Mouse (Mus musculus) kidney, embryonic 14.5 days (tissue): Measurements from ENCODE around the gene Ank3. TPM values are rescaled to one million over a fixed set of nuclear protein-coding genes. Genes with fewer than 3 reads are reported as not detected.

ENCODE experiments used
- ATAC-seq: fragments of 200-750 bp; cut with Nextera tagmentation; 2 replicates; pipeline ENCODE4 v1.8.0; 2017; ENCODE audit warnings: moderate number of reproducible peaks, mild to moderate bottlenecking, moderate TSS enrichment, moderate library complexity; ENCODE audit not compliant: low FRiP score, low TSS enrichment
- H3K27ac ChIP-seq: fragments of 300-500 bp; sonication (generic); 2 replicates; pipeline ENCODE4 v1.5.1; 2014; ENCODE audit warnings: low read depth, mild to moderate bottlenecking, low read length, moderate library complexity, mixed read lengths
- H3K27me3 ChIP-seq: fragments of 300-500 bp; sonication (generic); 2 replicates; pipeline ENCODE4 v1.6.1; 2014; ENCODE audit warnings: mild to moderate bottlenecking, low read length; ENCODE audit not compliant: control insufficient read depth, insufficient read depth
- H3K36me3 ChIP-seq: fragments of 300-500 bp; sonication (generic); 2 replicates; pipeline ENCODE4 v1.6.1; 2014; ENCODE audit warnings: low read length, mixed read lengths; ENCODE audit not compliant: control insufficient read depth, insufficient read depth
- H3K4me1 ChIP-seq: fragments of 300-500 bp; sonication (generic); 2 replicates; pipeline ENCODE4 v1.6.1; 2014; ENCODE audit warnings: low read length, mixed read lengths; ENCODE audit not compliant: control insufficient read depth, insufficient read depth
- H3K4me2 ChIP-seq: fragments of 300-500 bp; sonication (generic); replicated peaks from 2 replicates; pipeline ENCODE4 v1.6.1; 2014; ENCODE audit warnings: low read depth, mild to moderate bottlenecking, low read length
- H3K4me3 ChIP-seq: fragments of 300-500 bp; sonication (generic); 2 replicates; pipeline ENCODE4 v1.5.1; 2014; ENCODE audit warnings: mild to moderate bottlenecking, low read length
- H3K9ac ChIP-seq: fragments of 300-500 bp; sonication (generic); 2 replicates; pipeline ENCODE4 v1.6.1; 2014; ENCODE audit warnings: low read depth, mild to moderate bottlenecking, low read length, moderate library complexity
- H3K9me3 ChIP-seq: fragments of 300-500 bp; sonication (generic); 2 replicates; pipeline ENCODE4 v1.6.1; 2016; ENCODE audit warnings: low read length; ENCODE audit not compliant: control insufficient read depth
- WGBS: fragments of 180-500 bp; shearing (Covaris S2); extraction: QIAGEN DNeasy Blood & Tissue Kit; methylation state at CpG from one replicate; pipeline ENCODE4 v1.1.7; 2014; 5-methylcytosine and 5-hydroxymethylcytosine counted together
- polyA plus RNA-seq: library from polyadenylated mRNA; unstranded; fragments of >200 nt; fragmentation: Nextera tagmentation; extraction: Ambion mirVana; gene quantifications from 2 replicates; pipeline ENCODE4 v1.2.1, GENCODE M21; 2014

The Ank3 gene
- polyA plus RNA-seq, 1 experiment from 2014 or later, result 48.9 TPM

DNA sequence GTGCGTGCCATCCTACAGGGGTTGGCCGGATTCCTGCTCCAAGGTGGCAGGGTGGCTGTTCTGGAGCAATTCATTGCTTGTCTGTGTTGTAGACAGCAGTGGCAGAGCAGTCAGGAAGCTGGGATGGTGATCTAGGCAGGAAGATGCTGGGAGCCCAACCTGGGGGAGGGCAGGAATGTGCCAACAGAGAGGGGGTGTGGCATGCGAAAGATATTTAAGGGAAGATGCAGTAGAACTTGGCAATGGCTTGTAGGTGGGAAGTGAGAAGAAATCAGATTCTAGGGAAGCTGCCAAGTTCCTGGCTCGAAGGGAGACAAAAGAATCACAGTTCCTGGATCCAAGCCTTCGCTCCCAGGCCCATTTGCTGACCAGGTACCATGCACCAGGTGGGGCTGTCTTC lies 312.2 kb downstream of the Ank3 start:
- WGBS, result 90% methylated on average over 5 of the region's 5 CpGs
- Histone ChIP-seq H3K36me3 (no peaks in the 10 kb centered on the region), H3K9ac (no peak overlapping the region), H3K27me3 (no peaks in the 10 kb centered on the region), H3K4me2 (no peak overlapping the region), H3K27ac (no peak overlapping the region), H3K4me3 (no peak overlapping the region), H3K9me3 (no peaks in the 10 kb centered on the region), H3K4me1 (peaks cover 11% of the 10 kb centered on the region)
- no peak for ATAC-seq

DNA sequence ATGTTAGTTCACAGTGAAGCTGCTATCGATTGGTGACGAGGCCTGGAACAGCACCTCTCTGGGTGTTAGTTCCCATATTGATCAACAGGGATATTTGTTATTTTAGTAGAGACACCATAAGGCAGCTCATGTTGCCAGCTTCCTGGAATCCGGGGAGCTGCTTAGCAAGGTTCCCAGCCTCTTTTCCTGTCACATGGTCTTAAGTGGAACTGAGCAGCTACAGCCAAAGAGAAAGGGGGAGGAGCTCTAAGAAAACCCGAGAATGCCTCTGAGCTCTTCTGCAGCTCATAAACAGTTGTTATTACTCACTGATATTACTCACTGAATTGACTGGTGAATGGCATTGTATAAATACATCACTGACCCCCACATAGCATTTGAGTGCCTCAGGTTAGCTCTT lies 318.3 kb downstream of the Ank3 start:
- no peak overlapping the region for H3K27ac ChIP-seq
- H3K4me1 ChIP-seq, result peaks cover 18% of the 10 kb centered on the region
- no peaks in the 10 kb centered on the region for H3K9me3 ChIP-seq
- H3K4me3 ChIP-seq, result no peak overlapping the region
- H3K9ac ChIP-seq, result no peak overlapping the region
- 68% methylated on average over 4 of the region's 4 CpGs for WGBS
- no peaks in the 10 kb centered on the region for H3K27me3 ChIP-seq
- no peaks in the 10 kb centered on the region for H3K36me3 ChIP-seq
- H3K4me2 ChIP-seq, result no peak overlapping the region
- no peak for ATAC-seq

DNA sequence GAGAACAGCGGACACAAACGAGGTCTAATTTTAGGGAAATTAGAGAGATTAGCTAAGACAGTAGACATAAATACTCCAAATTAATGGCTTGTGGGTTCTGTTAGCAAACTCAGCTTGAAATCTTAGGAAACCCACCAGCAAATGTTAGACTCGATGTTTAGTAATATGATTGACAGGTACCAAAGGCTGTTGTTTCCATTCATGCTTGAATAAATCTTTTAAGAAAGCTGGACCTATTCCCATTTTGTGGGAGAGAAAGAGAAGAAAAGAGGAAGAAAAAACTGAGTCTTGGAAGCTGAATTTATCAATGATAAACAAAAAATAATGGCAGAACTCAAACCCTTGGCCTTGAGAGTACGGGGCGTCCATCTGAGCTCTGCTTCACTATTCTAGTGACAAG lies 320.8 kb downstream of the Ank3 start:
- ATAC-seq, result no peak
- no peak overlapping the region for H3K4me2 ChIP-seq

DNA sequence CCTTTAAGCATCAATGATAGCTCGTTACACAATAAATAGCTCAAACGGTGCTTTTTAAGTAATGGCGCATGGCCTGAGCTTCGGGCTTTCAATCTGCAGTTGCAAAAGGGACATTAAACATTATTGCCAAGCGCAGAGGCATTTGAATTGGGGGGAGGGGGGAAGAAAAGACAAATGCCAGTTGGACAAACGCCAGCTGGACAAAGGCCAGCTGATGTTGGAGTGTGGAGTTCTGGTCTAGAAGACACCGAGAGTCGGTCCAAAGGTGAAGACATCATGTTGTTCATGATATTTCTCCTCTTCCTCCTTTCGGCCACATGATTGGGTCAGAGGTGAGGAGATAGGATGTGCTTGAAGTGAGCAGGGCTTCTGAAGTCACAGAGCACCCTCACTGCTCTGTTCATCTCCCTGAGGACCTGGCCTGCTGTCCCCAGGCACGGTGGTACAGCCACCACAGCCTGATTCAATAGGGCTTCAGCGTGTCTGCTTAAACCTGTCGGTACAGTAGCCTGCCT lies 321.4 kb downstream of the Ank3 start:
- H3K4me3 ChIP-seq, result no peak overlapping the region
- no peak overlapping the region for H3K4me2 ChIP-seq
- H3K36me3 ChIP-seq, result no peaks in the 10 kb centered on the region
- H3K9me3 ChIP-seq, result no peaks in the 10 kb centered on the region
- ATAC-seq, result peak; percentile 66; the same call in 1 of the 2 replicates
- H3K9ac ChIP-seq, result no peak overlapping the region
- 20% methylated on average over 12 of the region's 12 CpGs for WGBS
- H3K27me3 ChIP-seq, result no peaks in the 10 kb centered on the region
- no peak overlapping the region for H3K27ac ChIP-seq
- H3K4me1 ChIP-seq, result peaks cover 18% of the 10 kb centered on the region

More for the DNA sequence above, 320.8 kb downstream of the Ank3 start:
- Histone ChIP-seq H3K36me3 (no peaks in the 10 kb centered on the region), H3K9ac (no peak overlapping the region), H3K9me3 (no peaks in the 10 kb centered on the region), H3K4me3 (no peak overlapping the region), H3K27ac (no peak overlapping the region), H3K4me1 (peaks cover 18% of the 10 kb centered on the region), H3K27me3 (no peaks in the 10 kb centered on the region)
- 58% methylated on average over 5 of the region's 5 CpGs for WGBS

DNA sequence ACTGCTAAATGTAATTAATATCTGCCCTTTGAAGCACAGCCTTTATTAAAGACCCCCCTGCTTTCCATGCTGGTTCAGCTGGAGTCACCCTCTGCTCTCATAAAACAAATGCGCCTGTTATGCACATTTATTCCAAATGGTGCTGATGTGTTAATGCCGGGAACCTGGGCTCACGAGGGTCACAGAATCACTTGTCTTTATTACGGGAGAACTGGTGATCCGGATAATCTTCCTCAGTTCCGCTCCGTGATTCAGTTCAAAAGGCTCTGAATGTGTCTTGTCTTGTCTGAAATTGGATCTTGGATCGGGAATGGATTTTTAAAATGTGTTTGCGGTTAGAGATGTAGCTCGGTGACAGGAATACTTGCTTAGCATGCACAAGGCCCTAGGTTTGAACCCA lies 321.9 kb downstream of the Ank3 start:
- WGBS, result 39% methylated on average over 10 of the region's 10 CpGs
- peak; percentile 45; the same call in 1 of the 2 replicates for ATAC-seq
- Histone ChIP-seq H3K27ac (no peak overlapping the region), H3K4me2 (no peak overlapping the region), H3K9ac (no peak overlapping the region), H3K4me3 (no peak overlapping the region), H3K9me3 (no peaks in the 10 kb centered on the region), H3K27me3 (no peaks in the 10 kb centered on the region), H3K36me3 (no peaks in the 10 kb centered on the region), H3K4me1 (peaks cover 18% of the 10 kb centered on the region)

DNA sequence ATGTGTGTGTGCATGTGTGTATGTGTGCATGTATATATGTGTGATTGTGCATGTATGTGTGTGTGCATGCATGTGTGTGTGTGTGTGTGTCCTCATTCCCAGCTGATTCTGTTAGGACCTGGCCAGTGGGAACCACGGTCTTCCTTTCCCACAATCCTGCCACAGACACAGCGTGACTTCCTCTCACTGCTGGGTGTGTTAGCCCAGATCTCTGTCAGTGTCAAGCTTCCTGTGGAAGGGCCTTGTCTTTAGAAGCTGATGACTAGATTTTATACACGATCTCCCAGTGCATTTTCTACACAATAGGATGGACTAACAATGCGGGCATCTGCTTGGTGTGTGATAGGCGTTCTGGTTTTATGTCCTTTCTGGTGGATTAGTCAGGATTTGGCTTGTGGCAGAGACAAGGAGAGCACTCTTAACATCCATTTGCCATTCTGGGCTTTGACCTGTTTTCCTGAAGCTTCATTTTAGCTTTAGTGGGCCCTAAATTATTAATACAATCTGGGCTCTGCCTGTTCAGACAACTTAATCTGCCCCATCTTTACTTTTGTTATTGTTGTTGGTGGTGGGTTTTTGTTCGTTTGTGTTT lies 322.4 kb downstream of the Ank3 start:
- no peak overlapping the region for H3K4me3 ChIP-seq
- no peak for ATAC-seq
- no peaks in the 10 kb centered on the region for H3K9me3 ChIP-seq
- H3K27me3 ChIP-seq, result no peaks in the 10 kb centered on the region
- no peaks in the 10 kb centered on the region for H3K36me3 ChIP-seq
- 63% methylated on average over 6 of the region's 6 CpGs for WGBS
- H3K4me2 ChIP-seq, result no peak overlapping the region
- peaks cover 18% of the 10 kb centered on the region for H3K4me1 ChIP-seq
- H3K9ac ChIP-seq, result no peak overlapping the region
- no peak overlapping the region for H3K27ac ChIP-seq

DNA sequence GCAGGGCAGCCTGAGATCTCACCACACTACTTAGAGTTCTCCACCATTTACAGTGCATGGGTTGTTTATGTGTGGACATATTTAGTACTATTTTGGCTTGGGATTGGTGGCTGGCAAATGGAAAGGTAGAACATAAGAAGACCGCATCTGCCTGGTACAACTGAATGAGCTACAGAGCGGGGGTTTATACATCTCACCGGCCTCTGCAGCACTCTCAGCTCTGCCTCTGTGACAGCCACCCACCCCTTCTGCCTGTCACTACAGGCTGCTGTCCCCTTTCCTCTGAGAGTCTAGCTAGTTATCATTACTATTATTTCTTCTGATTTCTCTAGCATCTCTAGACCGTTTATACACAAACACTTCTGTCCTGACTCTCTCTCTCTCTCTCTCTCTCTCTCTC lies 325.6 kb downstream of the Ank3 start:
- Histone ChIP-seq H3K36me3 (no peaks in the 10 kb centered on the region), H3K27ac (no peak overlapping the region), H3K9ac (no peak overlapping the region), H3K9me3 (no peaks in the 10 kb centered on the region), H3K27me3 (no peaks in the 10 kb centered on the region), H3K4me2 (no peak overlapping the region), H3K4me3 (no peak overlapping the region), H3K4me1 (peaks cover 23% of the 10 kb centered on the region)
- WGBS, result 82% methylated on average over 4 of the region's 4 CpGs
- ATAC-seq, result no peak

DNA sequence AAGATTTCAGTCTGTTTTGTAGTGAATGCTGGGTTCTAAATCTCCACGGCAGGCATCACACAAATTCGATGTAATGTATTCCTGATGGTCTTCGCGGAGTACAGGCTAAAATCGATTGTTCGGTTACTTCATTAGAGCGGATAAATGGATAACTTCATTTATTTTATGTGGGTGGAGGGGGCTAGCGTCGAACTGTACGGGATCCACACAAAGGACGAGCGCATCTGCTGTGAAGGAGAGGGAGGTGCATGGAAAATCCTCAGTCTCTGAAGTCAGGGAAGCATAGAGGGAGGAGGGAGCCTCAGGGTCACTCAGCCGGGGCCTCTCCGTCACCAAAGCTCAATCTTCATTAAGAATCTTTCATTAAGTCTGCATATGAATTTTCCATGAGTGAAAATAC lies 326.5 kb downstream of the Ank3 start:
- WGBS, result 84% methylated on average over 14 of the region's 14 CpGs
- Histone ChIP-seq H3K9me3 (no peaks in the 10 kb centered on the region), H3K4me3 (no peak overlapping the region), H3K36me3 (no peaks in the 10 kb centered on the region), H3K27me3 (no peaks in the 10 kb centered on the region), H3K27ac (no peak overlapping the region), H3K4me2 (no peak overlapping the region), H3K9ac (no peak overlapping the region), H3K4me1 (peaks cover 19% of the 10 kb centered on the region)
- ATAC-seq, result no peak

DNA sequence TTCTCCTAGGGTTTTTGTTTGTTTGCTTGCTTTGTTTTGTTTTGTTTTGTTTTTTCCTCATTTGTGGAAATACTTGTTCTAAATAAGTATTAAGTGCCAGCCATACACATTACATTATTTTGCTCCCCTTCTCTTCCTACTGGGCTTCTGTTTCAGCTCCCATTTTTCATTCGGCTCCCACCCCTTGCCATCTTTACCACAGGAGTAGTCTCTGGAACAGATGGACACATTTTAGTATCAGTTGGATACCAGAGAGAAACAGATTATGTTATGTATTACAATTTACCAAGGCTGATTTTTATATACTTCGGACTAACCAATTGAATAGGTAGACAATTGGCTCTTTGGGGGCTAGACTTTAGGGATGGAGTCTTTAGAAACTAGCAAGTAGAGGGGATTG lies 327.7 kb downstream of the Ank3 start:
- H3K9me3 ChIP-seq, result no peaks in the 10 kb centered on the region
- H3K4me3 ChIP-seq, result no peak overlapping the region
- ATAC-seq, result no peak
- H3K27me3 ChIP-seq, result no peaks in the 10 kb centered on the region
- no peak overlapping the region for H3K9ac ChIP-seq
- H3K36me3 ChIP-seq, result no peaks in the 10 kb centered on the region
- H3K27ac ChIP-seq, result no peak overlapping the region
- 0 out of 2 replicates have a peak, but pooled peaks cover 11% of the 10 kb centered on the region for H3K4me1 ChIP-seq
- no peak overlapping the region for H3K4me2 ChIP-seq
- 91% methylated on average over 2 of the region's 2 CpGs for WGBS
